Mouse (Mus musculus) liver, embryonic 14.5 days (tissue): ENCODE data around the gene Tns4.

Experiments used
- CTCF ChIP-seq: IDR thresholded peaks from 2 replicates; pipeline ENCODE4 v1.5.1; 2016; ENCODE audit warnings: antibody characterized with exemption, low read depth, control low read depth
- EP300 ChIP-seq: IDR thresholded peaks from 2 replicates; pipeline ENCODE4 v1.6.1; 2016; ENCODE audit warnings: antibody characterized with exemption, low read depth

- TF ChIP-seq CTCF, result no peak
- TF ChIP-seq EP300, result no peak
Observed at GRCm38 (mm10) chr11:99098924-99099323, 9.8 kb upstream of the Tns4 start.
